Mouse (Mus musculus) liver, postnatal 0 days (tissue): ENCODE measurements around the gene Zfp523. TPM values are rescaled to one million over a fixed set of nuclear protein-coding genes. Genes with fewer than 3 reads are reported as not detected.

ENCODE experiments used
- ATAC-seq: fragments of 200-750 bp; cut with Nextera tagmentation; 2 replicates; pipeline ENCODE4 v1.8.0; 2017; ENCODE audit warnings: mild to moderate bottlenecking, moderate library complexity
- DNase-seq: peaks from one replicate; pipeline ENCODE4 v3.0.0-alpha.2; 2016
- H3K27ac ChIP-seq: fragments of 300-500 bp; sonication (generic); 2 replicates; pipeline ENCODE4 v1.5.1; 2014; ENCODE audit warnings: antibody characterized with exemption, moderate library complexity, mild to moderate bottlenecking, low read depth
- H3K27me3 ChIP-seq: fragments of 300-500 bp; sonication (generic); 2 replicates; pipeline ENCODE4 v1.6.1; 2014; ENCODE audit warnings: low read length, control low read depth, mixed read lengths; ENCODE audit not compliant: insufficient read depth
- H3K36me3 ChIP-seq: fragments of 300-500 bp; sonication (generic); replicated peaks from 2 replicates; pipeline ENCODE4 v1.6.1; 2014; ENCODE audit warnings: mild to moderate bottlenecking, control low read depth, low read length, moderate library complexity, mixed read lengths; ENCODE audit not compliant: insufficient read depth
- H3K4me1 ChIP-seq: fragments of 300-500 bp; sonication (generic); 2 replicates; pipeline ENCODE4 v1.6.1; 2014; ENCODE audit warnings: antibody characterized with exemption, mild to moderate bottlenecking, control low read depth; ENCODE audit not compliant: insufficient read depth
- H3K4me2 ChIP-seq: fragments of 300-500 bp; sonication (generic); 2 replicates; pipeline ENCODE4 v1.6.1; 2014; ENCODE audit warnings: low read depth, mild to moderate bottlenecking, low read length, moderate library complexity, mixed read lengths
- H3K4me3 ChIP-seq: fragments of 300-500 bp; sonication (generic); 2 replicates; pipeline ENCODE4 v1.5.1; 2014; ENCODE audit warnings: low read depth, low read length
- H3K9ac ChIP-seq: fragments of 300-500 bp; sonication (generic); replicated peaks from 2 replicates; pipeline ENCODE4 v1.6.1; 2014; ENCODE audit warnings: mild to moderate bottlenecking, moderate library complexity
- H3K9me3 ChIP-seq: fragments of 300-500 bp; sonication (generic); 2 replicates; pipeline ENCODE4 v1.6.1; 2016; ENCODE audit warnings: mild to moderate bottlenecking, control low read depth, low read length, mixed read lengths
- CTCF ChIP-seq: sonication (generic); IDR thresholded peaks from 2 replicates; pipeline ENCODE4 v1.5.1; 2016; ENCODE audit warnings: antibody characterized with exemption, low read depth
- EP300 ChIP-seq: IDR thresholded peaks from 2 replicates; pipeline ENCODE4 v1.6.1; 2016; ENCODE audit warnings: antibody characterized with exemption, low read depth, mild to moderate bottlenecking
- WGBS: fragments of 180-500 bp; shearing (Covaris S2); extraction: QIAGEN DNeasy Blood & Tissue Kit; methylation state at CpG from one replicate; pipeline ENCODE4 v1.1.7; 2014; ENCODE audit not compliant: insufficient replicate concordance; 5-methylcytosine and 5-hydroxymethylcytosine counted together
- polyA plus RNA-seq: library from polyadenylated mRNA; unstranded; fragments of >200 nt; fragmentation: Nextera tagmentation; extraction: Ambion mirVana; gene quantifications from 2 replicates; pipeline ENCODE4 v1.2.1, GENCODE M21; 2015

Zfp523 gene
- polyA plus RNA-seq, 1 experiment from 2014 or later = 6.1 TPM

GRCm38 (mm10) chr17:28226014-28226413 lies 49.1 kb downstream of the Zfp523 start:
- ATAC-seq (peak; percentile 48), DNase-seq (peak; percentile 90)
- Histone ChIP-seq H3K4me3 (no peak overlapping the region), H3K9me3 (no peaks in the 10 kb centered on the region), H3K27me3 (no peaks in the 10 kb centered on the region), H3K36me3 (peaks cover 8% of the 10 kb centered on the region; the same call in 1 of the 2 replicates), H3K4me1 (peaks cover 14% of the 10 kb centered on the region), H3K9ac (no peak overlapping the region), H3K27ac (no peak overlapping the region), H3K4me2 (no peak overlapping the region)
- WGBS = 17% methylated on average over 21 of the region's 21 CpGs
- TF ChIP-seq CTCF (peak; percentile 100), EP300 (no peak)

GRCm38 (mm10) chr17:28230486-28230885 lies 53.6 kb downstream of the Zfp523 start:
- Histone ChIP-seq H3K9me3 (no peaks in the 10 kb centered on the region), H3K4me1 (peaks cover 16% of the 10 kb centered on the region), H3K27me3 (no peaks in the 10 kb centered on the region), H3K27ac (no peak overlapping the region), H3K4me2 (no peak overlapping the region), H3K36me3 (peaks cover 8% of the 10 kb centered on the region; the same call in 1 of the 2 replicates), H3K4me3 (no peak overlapping the region), H3K9ac (no peak overlapping the region)
- no peak for ATAC-seq
- TF ChIP-seq EP300 (no peak), CTCF (no peak)
- WGBS = 76% methylated on average over 6 of the region's 6 CpGs
- DNase-seq = no peak

- Histone ChIP-seq H3K27ac (no peak overlapping the region), H3K4me1 (peaks cover 16% of the 10 kb centered on the region), H3K9ac (no peak overlapping the region), H3K27me3 (no peaks in the 10 kb centered on the region), H3K36me3 (peaks cover 6% of the 10 kb centered on the region; the same call in 1 of the 2 replicates), H3K9me3 (no peaks in the 10 kb centered on the region), H3K4me2 (no peak overlapping the region), H3K4me3 (no peak overlapping the region)
- ATAC-seq (no peak), DNase-seq (no peak)
- no peak for TF ChIP-seq CTCF
- TF ChIP-seq EP300 = no peak
- 81% methylated on average over 18 of the region's 18 CpGs for WGBS
Measured at GRCm38 (mm10) chr17:28231026-28231736, 54.3 kb downstream of the Zfp523 start.

GRCm38 (mm10) chr17:28232475-28233060 lies 55.6 kb downstream of the Zfp523 start, which contains the start of gene Ppard:
Gene Ppard, plus strand, starts transcription at chr17:28232700.
- Histone ChIP-seq H3K36me3 (peaks cover 9% of the 10 kb centered on the region; the same call in 1 of the 2 replicates), H3K9me3 (no peaks in the 10 kb centered on the region), H3K9ac (peak within 1 kb of the TSS; percentile 95), H3K27ac (peak within 1 kb of the TSS; percentile 91), H3K4me2 (peak within 1 kb of the TSS; percentile 98), H3K27me3 (no peaks in the 10 kb centered on the region), H3K4me1 (peaks cover 27% of the 10 kb centered on the region), H3K4me3 (peak within 1 kb of the TSS; percentile 95)
- peak; percentile 98 for ATAC-seq
- peak; percentile 99 for DNase-seq
- TF ChIP-seq CTCF = peak; percentile 100
- TF ChIP-seq EP300 = no peak
- WGBS = 1% methylated on average over 40 of the region's 57 CpGs

GRCm38 (mm10) chr17:28233091-28233731 lies 56.3 kb downstream of the Zfp523 start:
- H3K36me3 ChIP-seq = peaks cover 8% of the 10 kb centered on the region
- 5% methylated on average over 16 of the region's 17 CpGs for WGBS
- peak; percentile 32 for ATAC-seq
- TF ChIP-seq EP300 (no peak), CTCF (no peak)
- no peaks in the 10 kb centered on the region for H3K9me3 ChIP-seq
- H3K4me1 ChIP-seq = peaks cover 30% of the 10 kb centered on the region
- peak overlapping the region; percentile 98 for H3K4me2 ChIP-seq
- H3K4me3 ChIP-seq = peak overlapping the region; percentile 95
- H3K27ac ChIP-seq = peak overlapping the region; percentile 91
- peak overlapping the region; percentile 95 for H3K9ac ChIP-seq
- DNase-seq = peak; percentile 65
- H3K27me3 ChIP-seq = no peaks in the 10 kb centered on the region

GRCm38 (mm10) chr17:28234641-28235040 lies 57.7 kb downstream of the Zfp523 start:
- H3K9ac ChIP-seq = no peak overlapping the region
- peaks cover 30% of the 10 kb centered on the region for H3K4me1 ChIP-seq
- WGBS = 90% methylated on average over 5 of the region's 5 CpGs
- H3K27ac ChIP-seq = no peak overlapping the region
- no peak for ATAC-seq
- no peak overlapping the region for H3K4me3 ChIP-seq
- TF ChIP-seq EP300 (no peak), CTCF (no peak)
- H3K36me3 ChIP-seq = peaks cover 14% of the 10 kb centered on the region
- no peak for DNase-seq
- no peaks in the 10 kb centered on the region for H3K27me3 ChIP-seq
- H3K4me2 ChIP-seq = no peak overlapping the region
- no peaks in the 10 kb centered on the region for H3K9me3 ChIP-seq
